Mouse (Mus musculus) ES-E14 (cell line): ENCODE data around the gene Ccdc28b. TPM values are rescaled to one million over a fixed set of nuclear protein-coding genes. Genes with fewer than 3 reads are reported as not detected.

Experiments used
- DNase-seq: peaks from one replicate; pipeline ENCODE4 v3.0.0-alpha.2; 2013; ENCODE audit warnings: low read depth, low spot score
- H3K27ac ChIP-seq: 2 replicates; pipeline ENCODE4 v1.5.1; 2012; ENCODE audit warnings: low read depth, mild to moderate bottlenecking, low read length, moderate library complexity, mixed read lengths; ENCODE audit not compliant: poor library complexity, insufficient read depth, severe bottlenecking
- H3K36me3 ChIP-seq: 2 replicates; pipeline ENCODE4 v1.6.1; 2012; ENCODE audit warnings: mild to moderate bottlenecking, low read length, moderate library complexity, mixed read lengths; ENCODE audit not compliant: control insufficient read depth, poor library complexity, insufficient read depth, severe bottlenecking
- H3K4me1 ChIP-seq, 2 experiments: fragments of 150-350 bp in 1 of 2; sonication (generic) in 1 of 2; 2 replicates each; pipeline ENCODE4 v1.6.1; 2012; ENCODE audit warnings: low read length in 2 of 2, mild to moderate bottlenecking in 1 of 2, mixed read lengths in 1 of 2; ENCODE audit not compliant: control insufficient read depth in 2 of 2, insufficient read depth in 2 of 2, poor library complexity in 1 of 2
- H3K4me3 ChIP-seq, 2 experiments: fragments of 150-350 bp in 1 of 2; sonication (generic) in 1 of 2; 2 replicates each; pipeline ENCODE4 v1.5.1; 2012; ENCODE audit warnings: low read length in 2 of 2, low read depth in 1 of 2, mild to moderate bottlenecking in 1 of 2, mixed read lengths in 1 of 2; ENCODE audit not compliant: insufficient read depth in 1 of 2, poor library complexity in 1 of 2, severe bottlenecking in 1 of 2
- H3K9ac ChIP-seq: 2 replicates; pipeline ENCODE4 v1.6.1; 2012; ENCODE audit warnings: low read depth, mild to moderate bottlenecking, low read length, mixed read lengths; ENCODE audit not compliant: poor library complexity, insufficient read depth, severe bottlenecking
- H3K9me3 ChIP-seq: fragments of 150-350 bp; sonication (generic); 2 replicates; pipeline ENCODE4 v1.6.1; 2012; ENCODE audit warnings: low read depth, mild to moderate bottlenecking, low read length; ENCODE audit not compliant: control insufficient read depth, insufficient read depth
- CHD2 ChIP-seq: IDR thresholded peaks from 2 replicates; pipeline ENCODE4 v1.6.1; 2014; ENCODE audit warnings: mild to moderate bottlenecking, low read depth, low read length, inconsistent platforms
- HCFC1 ChIP-seq: IDR thresholded peaks from 2 replicates; pipeline ENCODE4 v1.6.1; 2012; ENCODE audit warnings: low read length, inconsistent platforms, borderline replicate concordance; ENCODE audit not compliant: insufficient read depth
- MAFK ChIP-seq: IDR thresholded peaks from 2 replicates; pipeline ENCODE4 v1.6.1; 2014; ENCODE audit warnings: mild to moderate bottlenecking, low read depth, low read length, inconsistent platforms; ENCODE audit not compliant: insufficient read depth
- ZC3H11A ChIP-seq: IDR thresholded peaks from 2 replicates; pipeline ENCODE4 v1.6.1; 2012; ENCODE audit warnings: low read depth, mild to moderate bottlenecking, inconsistent platforms, low read length, borderline replicate concordance
- ZNF384 ChIP-seq: IDR thresholded peaks from 2 replicates; pipeline ENCODE4 v1.6.1; 2012; ENCODE audit warnings: low read depth, low read length, inconsistent platforms
- in situ Hi-C, 2 experiments: fragments of 600-800 bp; cut with MboI; formaldehyde crosslinking; loops; one replicate each; pipeline ENCODE4 v1.15.1; 2025; ENCODE audit warnings: low sequenced_read_pairs in 2 of 2, inconsistent platforms in 1 of 2; ENCODE audit not compliant: unreplicated experiment in 2 of 2
- total RNA-seq: library from RNA; depleted of rRNA; stranded (reverse); fragments of 300-350 nt; gene quantifications from 2 replicates; pipeline ENCODE4 v1.2.3, GENCODE M21; 2012

Gene Ccdc28b
- total RNA-seq, 1 experiment: 11.1 TPM

DNA sequence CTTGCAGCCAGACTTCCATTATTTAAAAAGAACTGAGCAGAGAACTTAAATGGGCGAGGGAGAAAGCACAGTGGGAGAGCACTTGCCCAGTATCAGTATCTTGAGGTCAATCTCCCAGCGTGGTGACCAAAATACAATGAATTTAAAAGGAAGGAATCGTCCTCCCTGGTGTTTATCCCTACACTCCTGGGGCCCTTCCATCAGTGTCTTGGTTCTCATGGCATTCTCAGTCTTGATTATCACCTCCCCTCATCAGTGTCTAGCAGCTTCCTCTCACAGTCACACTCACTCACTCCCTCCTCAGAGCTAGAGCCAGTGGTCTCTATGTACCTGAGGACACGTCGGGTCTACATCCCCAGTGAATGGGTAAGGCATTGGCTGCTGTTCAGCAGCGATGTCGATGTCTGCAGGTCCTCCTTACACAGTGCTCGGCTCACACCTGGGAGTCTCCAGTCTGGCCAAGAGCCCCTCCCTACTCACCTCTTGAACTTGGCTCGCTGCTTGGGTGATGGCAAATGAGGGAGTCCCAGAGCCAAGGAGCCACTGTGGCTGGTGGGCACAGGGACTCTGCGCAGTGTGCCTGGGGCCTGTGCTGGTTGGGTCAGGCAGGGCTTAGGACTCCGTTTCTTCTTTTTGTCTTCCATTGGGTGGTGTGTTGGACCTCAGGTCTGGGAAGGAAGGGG, 1.5 kb downstream of the Ccdc28b start:
- no peak overlapping the region for H3K27ac ChIP-seq
- H3K9ac ChIP-seq: no peak overlapping the region
- H3K4me1 ChIP-seq: peaks cover 0 to 7% of the 10 kb centered on the region in 2 experiments; a peak in 1 of 4 replicates
- in situ Hi-C loops: no loop called here
- TF ChIP-seq MAFK: no peak
- no peak for TF ChIP-seq ZNF384
- no peak for TF ChIP-seq HCFC1
- TF ChIP-seq ZC3H11A: no peak
- TF ChIP-seq CHD2: no peak
- no peak for DNase-seq
- peaks cover 7% of the 10 kb centered on the region for H3K36me3 ChIP-seq
- no peak overlapping the region for H3K4me3 ChIP-seq
- no peaks in the 10 kb centered on the region for H3K9me3 ChIP-seq

DNA sequence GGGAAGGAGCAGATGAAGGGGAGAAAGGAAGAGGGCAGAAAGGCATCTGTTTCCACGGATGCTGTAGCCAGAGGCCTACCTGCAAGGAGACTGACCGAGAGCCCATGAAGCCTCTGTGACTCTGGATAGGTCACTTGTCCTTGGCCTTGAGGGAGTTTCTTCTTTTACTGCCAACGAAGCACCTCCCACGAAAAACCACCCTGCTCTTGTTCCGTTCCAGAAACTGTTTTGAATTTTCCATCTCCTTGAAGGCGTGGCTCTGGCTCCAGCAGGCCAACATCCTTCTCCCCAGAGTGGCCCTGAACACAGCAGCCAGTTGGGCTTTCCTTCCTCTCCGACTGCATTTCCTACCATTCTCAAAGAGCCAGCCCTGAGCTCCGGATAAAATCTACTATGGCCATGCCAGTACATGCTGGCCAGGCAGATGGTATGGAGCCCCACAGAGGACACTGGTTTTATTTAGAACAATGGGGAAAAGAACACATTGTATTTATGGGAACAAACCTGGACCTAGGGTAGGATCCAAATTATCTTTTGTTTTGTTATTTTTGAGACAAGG, 2.4 kb downstream of the Ccdc28b start:
- no peak for DNase-seq
- no peaks in the 10 kb centered on the region for H3K9me3 ChIP-seq
- peaks cover 0 to 7% of the 10 kb centered on the region in 2 experiments; a peak in 1 of 4 replicates for H3K4me1 ChIP-seq
- H3K36me3 ChIP-seq: peaks cover 7% of the 10 kb centered on the region; the same call in 1 of the 2 replicates
- TF ChIP-seq MAFK: no peak
- TF ChIP-seq ZC3H11A: no peak
- no peak for TF ChIP-seq ZNF384
- no peak for TF ChIP-seq HCFC1
- no peak for TF ChIP-seq CHD2
- H3K4me3 ChIP-seq: no peak overlapping the region
- in situ Hi-C loops: no loop called here
- no peak overlapping the region for H3K9ac ChIP-seq
- H3K27ac ChIP-seq: no peak overlapping the region

DNA sequence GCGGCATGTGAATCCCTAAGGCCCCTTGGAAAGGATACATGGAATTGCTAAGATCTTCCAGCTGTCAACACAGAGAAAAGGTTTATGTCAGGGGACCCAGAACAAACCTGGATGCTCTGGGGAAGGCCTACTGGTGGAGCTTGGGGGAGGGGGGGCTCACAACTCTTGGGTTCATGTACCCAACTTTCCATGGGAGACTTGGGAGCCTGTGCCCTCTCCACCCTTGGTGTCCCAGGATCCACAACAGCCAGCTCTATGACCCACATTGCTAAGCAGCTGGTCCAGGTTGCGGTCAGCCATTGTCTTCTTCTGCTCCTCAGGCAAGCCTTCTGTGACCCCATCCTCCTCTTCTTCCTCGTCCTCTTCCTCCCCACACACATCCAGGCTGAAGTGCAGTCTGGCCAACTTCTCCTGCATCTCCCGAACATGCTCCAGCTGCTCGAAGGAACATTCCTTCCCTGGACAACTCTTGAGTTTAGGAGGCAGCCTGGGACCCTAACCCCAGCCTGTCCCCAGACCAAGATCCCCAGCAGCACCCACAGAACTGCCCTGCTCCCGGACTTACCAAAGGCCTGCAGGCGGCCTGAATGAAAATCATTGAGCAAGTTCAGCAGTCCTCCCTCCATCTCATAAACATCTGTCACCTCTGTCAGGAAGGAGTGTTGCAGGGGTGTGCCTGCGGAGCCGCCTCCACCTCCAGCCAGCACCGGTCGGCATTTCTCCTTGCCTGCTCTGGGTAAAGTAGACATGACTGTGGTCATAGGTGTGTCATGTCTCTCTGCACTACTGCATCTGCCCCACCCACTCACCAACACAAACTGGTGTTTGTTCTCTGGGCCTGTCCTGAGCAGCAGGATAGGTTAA, 3.1 kb downstream of the Ccdc28b start:
- DNase-seq: no peak
- no peak overlapping the region for H3K27ac ChIP-seq
- H3K9me3 ChIP-seq: no peaks in the 10 kb centered on the region
- in situ Hi-C loops: no loop called here
- peaks cover 0 to 7% of the 10 kb centered on the region in 2 experiments; a peak in 1 of 4 replicates for H3K4me1 ChIP-seq
- peaks cover 6% of the 10 kb centered on the region; the same call in 1 of the 2 replicates for H3K36me3 ChIP-seq
- H3K4me3 ChIP-seq: no peak overlapping the region
- no peak for TF ChIP-seq CHD2
- TF ChIP-seq MAFK: no peak
- TF ChIP-seq ZC3H11A: no peak
- no peak for TF ChIP-seq ZNF384
- TF ChIP-seq HCFC1: no peak
- no peak overlapping the region for H3K9ac ChIP-seq

DNA sequence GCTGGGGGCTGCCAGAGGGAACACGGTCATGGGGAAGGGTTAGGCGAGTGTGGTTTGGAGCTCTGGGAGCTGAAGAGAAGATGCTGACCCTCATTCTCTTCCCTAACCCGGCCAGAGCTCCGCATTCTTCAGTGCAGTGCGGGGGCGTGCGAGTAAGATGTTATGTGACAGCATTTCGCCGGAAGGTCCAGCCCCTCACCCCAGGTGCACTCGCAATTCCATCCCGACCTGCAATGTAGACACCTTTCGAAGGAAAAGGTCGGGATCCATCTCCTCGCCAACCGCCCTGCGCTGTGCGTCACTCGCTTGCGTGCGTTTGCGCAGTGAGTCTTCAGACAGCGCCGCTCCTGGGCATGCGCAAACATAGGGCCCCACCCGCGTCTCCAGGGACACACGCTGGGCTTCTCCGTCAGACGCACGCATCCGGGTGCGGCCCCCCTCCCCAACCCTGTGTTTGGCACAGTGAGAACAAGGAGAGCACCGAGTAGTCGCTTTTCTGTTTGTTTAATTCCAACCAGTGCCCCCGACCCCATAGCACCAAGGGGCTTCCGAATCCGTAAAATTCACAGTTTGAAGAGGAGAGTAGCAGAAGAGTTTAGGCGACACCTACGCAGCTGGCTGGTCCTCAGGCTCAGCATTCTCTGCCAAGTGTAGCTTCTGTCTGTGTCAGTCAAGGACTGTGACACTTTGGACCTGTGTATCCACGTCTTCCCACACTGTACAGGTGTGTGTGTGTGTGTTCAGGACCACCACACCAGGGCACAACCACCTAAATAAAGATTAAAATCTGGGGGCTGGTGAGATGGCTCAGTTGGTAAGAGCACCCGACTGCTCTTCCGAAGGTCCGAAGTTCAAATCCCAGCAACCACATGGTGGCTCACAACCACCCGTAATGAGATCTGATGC, 4.7 kb downstream of the Ccdc28b start, which contains the start of gene Iqcc:
Gene Iqcc (minus strand): TSS at position 314 of the 906 bp plus-strand sequence.
- H3K4me3 ChIP-seq: peak within 1 kb of the TSS; percentile 69 to 74
- peak; percentile 73 for DNase-seq
- H3K27ac ChIP-seq: peak within 1 kb of the TSS; percentile 14; the same call in 1 of the 2 replicates
- TF ChIP-seq ZNF384 (no peak), ZC3H11A (no peak), HCFC1 (no peak), CHD2 (no peak), MAFK (no peak)
- peak within 1 kb of the TSS; percentile 72 for H3K9ac ChIP-seq
- no peaks in the 10 kb centered on the region for H3K9me3 ChIP-seq
- in situ Hi-C loops: no loop called here
- peaks cover 6% of the 10 kb centered on the region; the same call in 1 of the 2 replicates for H3K36me3 ChIP-seq
- H3K4me1 ChIP-seq: peaks cover 0 to 1% of the 10 kb centered on the region in 2 experiments; a peak in 2 of 4 replicates
